Mouse (Mus musculus): ENCODE results near the gene Cdkn2aip. TPM values are rescaled to one million over a fixed set of nuclear protein-coding genes. Genes with fewer than 3 reads are reported as not detected.

Cdkn2aip gene
- total RNA-seq (2021) = 1 to 10 TPM; 9.8 TPM

DNA sequence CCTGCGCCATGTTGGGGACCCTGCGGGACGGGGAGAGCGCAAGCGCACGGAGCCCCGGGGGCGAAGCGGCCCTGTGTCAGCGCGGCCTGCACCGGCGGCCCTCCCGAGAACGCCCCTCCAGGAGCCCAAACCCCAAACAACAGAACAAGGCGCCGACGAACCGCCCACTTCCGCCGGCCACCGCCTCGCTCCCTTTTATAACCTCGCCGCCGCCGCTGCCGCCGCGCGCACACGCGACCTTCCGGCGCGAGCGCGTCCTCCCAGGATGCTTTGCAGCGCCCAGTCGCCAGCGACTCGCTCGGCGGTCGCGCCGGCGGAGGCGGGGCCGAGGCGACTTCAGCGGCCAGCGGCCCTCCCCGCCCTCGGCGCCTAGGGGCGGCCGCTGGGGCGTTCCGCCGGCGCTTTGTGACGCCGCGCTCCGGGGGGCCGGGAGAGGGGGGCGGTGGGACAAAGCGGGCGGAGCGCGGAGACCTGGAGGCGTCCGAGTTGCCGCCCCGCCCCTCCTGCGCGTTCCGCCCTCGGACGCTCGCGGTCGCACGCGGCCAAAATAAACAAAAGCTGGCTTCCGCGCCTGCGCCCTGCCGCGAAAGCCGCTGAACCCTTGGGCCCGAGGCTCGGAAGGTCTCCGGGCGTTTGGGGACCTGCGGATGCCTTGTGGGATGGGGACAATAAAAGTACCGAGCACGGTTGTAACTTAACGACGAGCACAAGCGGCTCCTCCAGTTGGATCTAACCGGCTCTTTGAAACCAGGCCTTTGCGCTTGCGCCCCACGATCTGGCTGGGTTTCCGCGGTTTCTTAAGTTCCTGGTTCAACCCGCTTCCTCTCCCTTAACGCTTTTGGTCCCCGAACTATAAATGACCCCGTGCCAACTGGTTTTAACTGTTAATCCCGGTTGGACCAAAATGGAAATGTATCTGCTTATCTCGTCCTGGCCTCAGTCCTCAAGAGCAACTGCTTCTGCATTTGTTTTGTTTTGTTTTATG lies at the start of gene Cdkn2aip:
Gene Cdkn2aip, minus strand, starts transcription at position 172 of the 985 bp plus-strand sequence.
- peak; percentile 95 to 97 for DNase-seq
- intact Hi-C loops (cut with DNase I) = loop anchor here (1.0 to 5.0 kb wide), 3 partner anchors 39 to 278 kb away; partner anchors contain the start of genes Ing2, Rwdd4a, Trappc11 and Wwc2

- intact Hi-C loops (cut with DNase I) = no loop called here
- no peak for DNase-seq
Measured at GRCm38 (mm10) chr8:47763194-47763593, 49.5 kb upstream of the Cdkn2aip start.

DNA sequence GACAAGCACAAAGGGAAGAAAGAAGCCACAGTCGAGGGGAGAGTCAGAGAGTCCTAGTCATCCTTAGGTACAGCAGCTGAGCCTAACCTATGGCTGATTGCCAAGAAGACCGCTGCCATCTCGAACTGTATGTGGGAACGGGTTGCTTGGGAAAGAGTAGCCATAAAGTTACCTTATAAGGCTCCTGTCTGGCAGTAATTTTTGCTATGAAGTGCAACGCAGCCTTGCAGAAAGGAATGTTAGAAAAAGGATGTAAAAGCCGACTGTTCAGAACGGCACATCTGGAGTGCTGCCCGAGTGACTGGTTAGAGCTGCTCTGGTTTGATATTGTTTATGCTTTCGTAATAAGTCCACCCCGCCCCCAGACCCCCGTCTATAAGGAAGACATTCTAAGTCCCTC lies 47.0 kb upstream of the Cdkn2aip start:
- no peak for DNase-seq
- intact Hi-C loops (cut with DNase I) = no loop called here

- intact Hi-C loops (cut with DNase I) = no loop called here
- DNase-seq = no peak
Measured at GRCm38 (mm10) chr8:47760186-47760585, 46.5 kb upstream of the Cdkn2aip start.

GRCm38 (mm10) chr8:47753121-47753520 lies 39.4 kb upstream of the Cdkn2aip start:
- intact Hi-C loops (cut with DNase I) = no loop called here
- no peak for DNase-seq

DNA sequence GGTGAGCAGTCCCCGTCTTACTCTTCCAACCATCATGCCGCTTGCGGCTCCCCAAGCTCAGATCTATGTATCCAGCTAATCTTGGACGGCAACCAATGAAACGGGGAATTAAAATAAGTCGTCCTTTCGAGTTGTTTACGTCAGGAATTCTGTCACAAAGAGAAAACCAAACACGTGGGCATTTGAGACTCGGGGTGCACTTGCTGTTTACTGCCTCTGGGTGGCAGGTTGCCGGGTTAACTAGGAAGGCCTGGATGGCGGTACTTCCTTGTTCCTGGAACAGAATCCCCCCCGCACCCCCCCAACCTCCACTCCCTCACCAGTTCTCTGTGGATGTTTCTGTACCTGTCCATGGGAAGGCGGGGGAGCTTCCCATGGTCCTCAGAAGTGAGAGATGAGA lies 36.4 kb upstream of the Cdkn2aip start:
- no peak for DNase-seq
- intact Hi-C loops (cut with DNase I) = no loop called here

DNA sequence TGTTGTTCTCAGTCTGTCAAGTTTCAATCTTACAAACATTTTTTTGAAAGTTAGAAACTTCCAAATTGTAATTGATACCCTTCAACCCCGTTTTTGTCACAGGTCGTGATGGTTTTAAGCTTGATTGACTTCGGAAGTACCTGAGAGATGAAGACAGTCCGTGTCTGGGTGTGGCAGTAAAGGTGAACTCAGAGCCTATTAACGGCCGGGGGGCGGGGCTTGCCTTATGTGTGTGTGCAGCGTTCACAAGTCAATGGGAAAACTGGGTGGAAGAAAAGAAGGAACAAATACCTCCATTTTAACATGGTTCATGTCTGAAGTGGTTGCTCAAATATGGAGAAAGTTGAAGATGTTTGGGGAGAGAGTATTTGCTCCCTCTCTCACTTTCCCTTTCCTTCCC lies 35.8 kb upstream of the Cdkn2aip start:
- no peak for DNase-seq
- intact Hi-C loops (cut with DNase I) = no loop called here

DNA sequence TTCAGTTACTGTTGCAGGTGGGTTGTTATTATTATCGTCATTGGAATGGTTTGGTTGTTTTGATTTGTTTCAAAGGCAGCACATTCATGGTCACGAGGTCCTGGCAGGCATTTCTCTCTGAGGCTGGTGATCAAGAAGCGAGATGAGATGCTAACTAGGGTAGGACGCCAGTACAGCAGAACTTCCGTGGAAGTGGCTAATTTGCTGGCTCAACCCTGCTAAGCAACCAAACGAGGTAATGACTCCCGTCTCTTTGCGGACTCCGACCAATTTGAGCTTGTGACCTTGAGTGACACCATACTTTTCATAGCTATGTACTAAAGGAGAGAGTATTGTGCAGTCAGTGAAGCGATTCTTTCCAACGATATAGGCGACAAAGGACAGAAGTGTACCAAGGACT lies 32.6 kb upstream of the Cdkn2aip start:
- intact Hi-C loops (cut with DNase I) = no loop called here
- DNase-seq = no peak

GRCm38 (mm10) chr8:47745848-47746247 lies 32.1 kb upstream of the Cdkn2aip start:
- intact Hi-C loops (cut with DNase I) = no loop called here

DNA sequence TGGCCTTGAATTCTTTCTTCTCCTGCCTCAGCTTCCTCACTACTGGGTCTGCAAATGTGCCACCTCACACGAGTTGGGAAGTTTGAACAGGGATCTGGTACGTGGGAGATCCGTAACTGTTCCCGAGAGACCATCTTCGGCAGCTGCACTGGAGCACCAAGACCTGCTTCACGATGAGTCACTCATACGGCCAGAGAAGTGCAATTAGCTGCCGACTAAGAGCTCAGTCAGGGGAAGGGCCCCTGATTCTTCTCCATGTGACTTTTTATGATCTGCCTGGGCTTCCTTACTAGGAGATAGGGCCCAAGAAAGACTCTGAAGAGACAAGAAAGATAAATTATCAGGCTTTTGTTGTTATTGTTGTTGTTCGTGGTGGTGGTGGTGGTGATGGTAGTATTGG lies 31.1 kb upstream of the Cdkn2aip start:
- no peak for DNase-seq
- intact Hi-C loops (cut with DNase I) = loop anchor here (5.0 kb wide), 3 partner anchors 82 to 272 kb away; no protein-coding TSS in a partner anchor

More at GRCm38 (mm10) chr8:47745848-47746247, 32.1 kb upstream of the Cdkn2aip start:
- DNase-seq = no peak

DNA sequence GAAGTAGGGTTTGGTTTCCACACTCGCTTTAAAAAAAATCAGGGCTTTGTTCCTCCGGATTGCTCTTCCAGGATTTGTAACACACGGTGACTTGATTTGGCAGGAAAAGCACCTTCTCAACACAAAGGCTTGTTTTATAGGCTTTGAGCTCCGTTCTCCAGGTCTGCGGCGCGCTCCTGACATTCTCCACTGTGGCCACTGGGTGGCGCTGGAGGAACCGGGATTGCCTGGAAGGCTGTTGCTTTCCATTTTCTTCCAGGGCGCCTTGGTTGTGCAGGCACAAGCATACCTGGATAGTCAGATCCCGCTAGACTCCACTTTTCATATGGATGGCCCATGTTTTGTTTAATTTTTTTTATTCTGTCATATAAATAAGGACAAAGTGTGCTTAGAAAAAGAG lies 29.7 kb upstream of the Cdkn2aip start:
- peak; percentile 86 to 91 for DNase-seq
- intact Hi-C loops (cut with DNase I) = loop anchor here (5.0 kb wide), 3 partner anchors 84 to 274 kb away; no protein-coding TSS in a partner anchor

- no peak for DNase-seq
- intact Hi-C loops (cut with DNase I) = loop anchor here (5.0 kb wide), 3 partner anchors 84 to 274 kb away; no protein-coding TSS in a partner anchor
Measured at GRCm38 (mm10) chr8:47742992-47743391, 29.3 kb upstream of the Cdkn2aip start.

- no peak for DNase-seq
- intact Hi-C loops (cut with DNase I) = loop anchor here (5.0 kb wide), 3 partner anchors 85 to 275 kb away; no protein-coding TSS in a partner anchor
Measured at GRCm38 (mm10) chr8:47742372-47742771, 28.6 kb upstream of the Cdkn2aip start.

GRCm38 (mm10) chr8:47737120-47737519 lies 23.4 kb upstream of the Cdkn2aip start:
- intact Hi-C loops (cut with DNase I) = no loop called here
- peak; percentile 5 to 9 for DNase-seq

- intact Hi-C loops (cut with DNase I) = no loop called here
- DNase-seq = no peak
Measured at GRCm38 (mm10) chr8:47729324-47729723, 15.6 kb upstream of the Cdkn2aip start.

DNA sequence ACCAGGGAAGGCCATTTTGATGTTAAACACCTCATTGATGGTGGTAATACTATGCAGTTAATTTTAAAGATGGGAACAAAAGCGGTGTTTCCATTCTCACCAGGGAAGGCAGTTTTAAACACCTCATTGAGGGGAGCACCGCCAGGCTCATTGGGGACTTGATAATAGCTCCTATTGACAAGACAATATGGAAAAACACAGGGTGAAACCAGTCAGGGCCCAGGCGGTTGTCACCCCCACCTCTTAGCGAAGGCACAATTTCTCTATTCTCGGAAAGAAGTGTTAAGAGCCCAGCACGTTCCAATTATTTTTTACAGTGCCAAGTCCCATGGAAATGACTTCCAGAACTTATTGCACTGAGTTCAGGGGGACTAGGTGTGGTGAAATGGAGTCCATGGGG lies 13.2 kb upstream of the Cdkn2aip start:
- intact Hi-C loops (cut with DNase I) = no loop called here

GRCm38 (mm10) chr8:47721609-47722008 lies 7.9 kb upstream of the Cdkn2aip start:
- DNase-seq = no peak
- intact Hi-C loops (cut with DNase I) = no loop called here

More for the DNA sequence above, 13.2 kb upstream of the Cdkn2aip start:
- no peak for DNase-seq

DNA sequence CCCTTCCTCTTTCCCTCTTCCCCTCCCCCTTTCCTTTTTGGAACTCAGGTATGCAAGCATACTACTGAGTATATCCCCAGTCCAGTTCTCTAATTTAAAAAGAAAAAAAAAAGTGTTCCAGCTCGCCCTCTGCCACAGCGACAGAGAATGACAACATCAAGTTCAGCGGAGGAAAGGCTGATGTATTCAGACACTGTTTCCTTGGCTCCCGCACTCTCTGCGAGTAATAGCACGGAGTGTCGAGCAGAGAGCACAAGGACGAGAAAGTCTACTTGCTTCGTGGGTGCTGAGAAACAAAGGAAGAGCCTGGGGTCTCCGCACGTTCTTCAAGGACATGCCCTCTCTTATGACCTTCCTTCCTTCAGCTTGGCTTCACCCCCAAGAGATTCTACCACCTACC lies 4.9 kb upstream of the Cdkn2aip start:
- DNase-seq = no peak
- intact Hi-C loops (cut with DNase I) = no loop called here

DNA sequence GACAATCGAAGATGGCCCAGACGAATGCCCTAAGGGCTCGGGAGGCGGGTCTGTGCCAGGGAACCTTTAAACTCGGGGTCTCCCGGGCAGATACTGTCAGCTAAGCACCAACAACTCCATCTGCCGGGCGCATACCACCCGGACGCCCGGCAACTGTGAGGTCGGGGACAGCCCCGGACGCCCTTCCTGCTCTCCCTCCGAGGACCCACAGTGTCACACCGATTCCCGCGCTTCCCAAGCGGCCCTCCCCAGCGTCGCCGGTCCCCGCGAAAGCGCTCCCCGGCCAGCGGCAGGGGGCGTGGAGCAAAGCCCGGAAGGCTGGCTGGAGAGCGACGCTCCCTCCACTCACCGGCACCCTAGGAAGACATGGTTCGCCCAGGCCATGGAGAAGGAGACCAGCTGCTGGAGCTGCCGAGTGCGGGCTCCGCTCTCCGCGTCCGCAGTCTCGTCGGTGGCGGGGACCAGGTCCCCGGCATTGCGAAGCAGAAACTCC lies 515 bp downstream of the Cdkn2aip start:
- DNase-seq = no peak
- intact Hi-C loops (cut with DNase I) = loop anchor here (1.0 to 5.0 kb wide), 3 partner anchors 38 to 279 kb away; partner anchors contain the start of genes Ing2, Rwdd4a, Trappc11 and Wwc2

GRCm38 (mm10) chr8:47708106-47708505 lies 5.6 kb downstream of the Cdkn2aip start:
- no peak for DNase-seq
- intact Hi-C loops (cut with DNase I) = no loop called here

GRCm38 (mm10) chr8:47706746-47707145 lies 7.0 kb downstream of the Cdkn2aip start:
- intact Hi-C loops (cut with DNase I) = no loop called here
- no peak for DNase-seq
